Mouse (Mus musculus) erythroblast, embryonic 14.5 days (primary cell): ENCODE results near the gene H2al2a. TPM values are rescaled to one million over a fixed set of nuclear protein-coding genes. Genes with fewer than 3 reads are reported as not detected.

Source experiments
- H3K27me3 ChIP-seq: 2 replicates; pipeline ENCODE4 v1.6.1; 2012; ENCODE audit warnings: inconsistent platforms; ENCODE audit not compliant: control insufficient read depth
- H3K36me3 ChIP-seq: 2 replicates; pipeline ENCODE4 v1.6.1; 2012; ENCODE audit warnings: mild to moderate bottlenecking, inconsistent platforms; ENCODE audit not compliant: control insufficient read depth
- H3K4me1 ChIP-seq: 2 replicates; pipeline ENCODE4 v1.6.1; 2012; ENCODE audit warnings: inconsistent platforms; ENCODE audit not compliant: control insufficient read depth
- H3K4me3 ChIP-seq: replicated peaks from 2 replicates; pipeline ENCODE3; 2012; ENCODE audit warnings: moderate library complexity, mild to moderate bottlenecking, inconsistent platforms
- H3K9me3 ChIP-seq: 2 replicates; pipeline ENCODE4 v1.6.1; 2012; ENCODE audit warnings: low read length, inconsistent platforms, mixed read lengths; ENCODE audit not compliant: control insufficient read depth
- GATA1 ChIP-seq: IDR thresholded peaks from 2 replicates; pipeline ENCODE4 v1.6.1; 2012; ENCODE audit warnings: low read length, inconsistent platforms, mixed read lengths
- TAL1 ChIP-seq: IDR thresholded peaks from 3 replicates; pipeline ENCODE4 v1.6.1; 2012; ENCODE audit warnings: low read length, inconsistent platforms, mixed read lengths
- polyA plus RNA-seq: library from polyadenylated mRNA; stranded (reverse); fragments of >175 nt; gene quantifications from 2 replicates; pipeline ENCODE4 v1.2.3, GENCODE M21; 2012

H2al2a gene
- polyA plus RNA-seq, 1 experiment, result not detected

DNA sequence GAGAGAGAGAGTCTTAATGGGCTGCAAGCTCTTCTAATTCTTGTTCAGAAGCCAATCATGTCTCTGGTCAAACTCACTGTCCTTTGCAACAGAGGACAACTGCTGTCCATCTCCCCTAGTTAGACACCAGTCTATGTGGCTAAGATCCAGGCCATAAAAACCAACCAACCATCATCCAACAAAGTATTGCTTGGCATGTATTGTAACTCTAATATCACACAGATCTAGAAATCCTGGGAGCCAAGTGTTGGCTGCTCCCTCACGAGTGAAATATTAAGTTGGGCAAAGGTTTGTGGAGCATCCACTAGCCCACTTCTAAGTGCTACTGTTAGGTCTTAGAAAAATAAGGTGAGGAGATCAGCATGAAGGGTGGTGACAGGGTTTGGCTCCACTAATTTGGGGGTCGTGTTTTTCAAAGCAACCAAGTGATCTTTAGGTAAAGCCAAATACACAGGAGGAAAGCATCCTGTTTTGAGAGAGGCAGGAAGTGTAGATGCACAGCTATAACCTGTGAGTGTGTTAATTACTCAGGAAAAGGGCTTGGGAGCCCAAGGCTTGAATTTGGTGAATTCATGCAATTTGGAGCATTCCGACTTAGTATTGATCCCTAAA lies 41.5 kb upstream of the H2al2a start:
- H3K27me3 ChIP-seq, result peaks cover 98% of the 10 kb centered on the region
- H3K4me3 ChIP-seq, result no peak overlapping the region
- TF ChIP-seq TAL1 (no peak), GATA1 (no peak)
- no peaks in the 10 kb centered on the region for H3K4me1 ChIP-seq
- no peaks in the 10 kb centered on the region for H3K9me3 ChIP-seq
- H3K36me3 ChIP-seq, result no peaks in the 10 kb centered on the region

DNA sequence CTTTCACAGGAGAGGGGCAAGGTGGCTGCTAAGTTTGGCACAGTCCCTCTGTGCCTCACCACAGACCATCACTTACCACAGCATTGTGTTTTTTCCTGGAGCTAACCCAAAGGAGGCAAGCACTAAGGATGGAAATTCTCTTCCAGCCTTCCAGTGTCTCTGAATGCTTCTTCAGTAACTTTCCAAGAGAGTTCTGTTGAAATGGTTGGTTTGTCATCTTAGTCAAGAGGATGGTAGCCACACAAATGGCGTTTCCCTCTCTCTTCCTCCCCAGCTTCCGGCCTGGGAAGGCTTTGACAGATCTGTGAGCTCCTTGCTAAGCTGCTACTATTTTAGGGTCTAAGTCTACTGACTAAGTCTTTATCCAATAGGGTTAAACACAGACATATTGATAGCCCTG lies 40.7 kb upstream of the H2al2a start, which contains the start of gene A930004D18Rik:
Gene A930004D18Rik, minus strand, starts transcription at position 247 of the 400 bp plus-strand sequence.
- TF ChIP-seq GATA1, result no peak
- no peak for TF ChIP-seq TAL1
- Histone ChIP-seq H3K4me1 (no peaks in the 10 kb centered on the region), H3K27me3 (peaks cover 98% of the 10 kb centered on the region)

DNA sequence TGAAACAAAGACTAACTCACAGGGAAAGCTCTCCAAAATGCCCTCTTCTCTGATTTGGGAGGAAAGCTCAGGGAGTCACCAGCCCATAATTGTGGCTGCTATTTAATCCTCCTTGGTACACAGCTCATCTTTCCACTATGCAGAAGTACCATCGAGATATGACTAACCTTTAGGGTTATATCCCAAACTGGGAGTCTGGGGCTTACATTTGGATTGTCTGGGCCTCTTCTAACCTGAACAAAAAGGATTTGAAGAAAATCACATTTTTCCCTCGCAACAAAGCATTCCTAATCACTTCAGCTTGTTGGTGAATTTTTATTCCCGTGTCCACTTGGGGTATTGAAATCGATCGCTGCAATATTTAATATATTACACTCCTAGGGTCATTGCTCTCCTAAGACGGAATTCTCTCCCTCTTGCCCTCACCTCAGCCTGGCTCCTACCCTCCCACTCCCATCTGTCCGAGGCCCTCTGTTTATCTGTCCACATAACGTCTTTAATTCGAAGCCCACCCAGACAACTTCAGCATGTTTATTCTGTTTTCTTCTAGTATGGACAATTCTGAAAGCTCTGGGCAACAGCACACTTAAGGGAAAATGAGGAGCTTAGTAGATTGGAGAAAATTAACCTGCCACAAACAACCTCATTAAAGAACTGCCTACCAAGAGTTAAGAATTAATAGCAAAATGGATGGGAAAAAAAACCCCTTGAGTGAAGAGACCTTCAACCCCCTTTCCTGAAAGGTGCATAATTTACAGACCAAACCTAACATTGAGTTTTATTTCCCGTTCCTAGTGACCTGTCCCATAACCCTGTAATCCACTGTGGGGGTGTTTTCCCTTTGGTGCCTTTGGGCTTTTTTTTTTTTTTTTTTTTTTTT lies 37.9 kb upstream of the H2al2a start:
- TF ChIP-seq GATA1 (no peak), TAL1 (no peak)
- Histone ChIP-seq H3K4me3 (no peak overlapping the region), H3K27me3 (peaks cover 98% of the 10 kb centered on the region), H3K9me3 (peaks cover 2% of the 10 kb centered on the region; the same call in 1 of the 2 replicates), H3K36me3 (no peaks in the 10 kb centered on the region), H3K4me1 (no peaks in the 10 kb centered on the region)

More for the DNA sequence above, 40.7 kb upstream of the H2al2a start, which contains the start of gene A930004D18Rik:
- H3K36me3 ChIP-seq, result no peaks in the 10 kb centered on the region
- H3K4me3 ChIP-seq, result no peak within 1 kb of the TSS
- no peaks in the 10 kb centered on the region for H3K9me3 ChIP-seq

GRCm38 (mm10) chr2:18033166-18034108 lies 36.7 kb upstream of the H2al2a start:
- Histone ChIP-seq H3K27me3 (peaks cover 98% of the 10 kb centered on the region), H3K36me3 (no peaks in the 10 kb centered on the region), H3K9me3 (peaks cover 6% of the 10 kb centered on the region; the same call in 1 of the 2 replicates), H3K4me1 (peaks cover 6% of the 10 kb centered on the region), H3K4me3 (no peak overlapping the region)
- TF ChIP-seq GATA1 (no peak), TAL1 (no peak)

DNA sequence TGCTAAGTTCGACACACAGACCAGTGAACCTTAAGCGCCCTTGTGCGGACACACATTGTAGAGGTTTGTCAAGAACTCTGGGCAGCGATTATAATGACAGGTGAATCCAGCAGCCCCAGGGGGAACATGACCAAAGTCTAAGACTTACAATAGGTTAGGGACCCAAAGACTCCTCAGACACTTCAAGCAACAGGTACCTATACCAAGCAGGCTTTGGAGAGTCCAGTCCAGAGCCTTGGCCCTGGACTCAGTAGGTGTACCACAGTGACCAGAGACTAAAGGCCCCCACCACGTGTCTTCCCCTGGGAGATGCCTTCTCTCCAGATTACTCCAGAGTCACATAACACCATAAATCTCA lies 35.8 kb upstream of the H2al2a start:
- TF ChIP-seq GATA1 (no peak), TAL1 (no peak)
- H3K4me3 ChIP-seq, result no peak overlapping the region
- no peaks in the 10 kb centered on the region for H3K36me3 ChIP-seq
- peaks cover 98% of the 10 kb centered on the region for H3K27me3 ChIP-seq
- H3K9me3 ChIP-seq, result peaks cover 6% of the 10 kb centered on the region; the same call in 1 of the 2 replicates
- H3K4me1 ChIP-seq, result peaks cover 15% of the 10 kb centered on the region

DNA sequence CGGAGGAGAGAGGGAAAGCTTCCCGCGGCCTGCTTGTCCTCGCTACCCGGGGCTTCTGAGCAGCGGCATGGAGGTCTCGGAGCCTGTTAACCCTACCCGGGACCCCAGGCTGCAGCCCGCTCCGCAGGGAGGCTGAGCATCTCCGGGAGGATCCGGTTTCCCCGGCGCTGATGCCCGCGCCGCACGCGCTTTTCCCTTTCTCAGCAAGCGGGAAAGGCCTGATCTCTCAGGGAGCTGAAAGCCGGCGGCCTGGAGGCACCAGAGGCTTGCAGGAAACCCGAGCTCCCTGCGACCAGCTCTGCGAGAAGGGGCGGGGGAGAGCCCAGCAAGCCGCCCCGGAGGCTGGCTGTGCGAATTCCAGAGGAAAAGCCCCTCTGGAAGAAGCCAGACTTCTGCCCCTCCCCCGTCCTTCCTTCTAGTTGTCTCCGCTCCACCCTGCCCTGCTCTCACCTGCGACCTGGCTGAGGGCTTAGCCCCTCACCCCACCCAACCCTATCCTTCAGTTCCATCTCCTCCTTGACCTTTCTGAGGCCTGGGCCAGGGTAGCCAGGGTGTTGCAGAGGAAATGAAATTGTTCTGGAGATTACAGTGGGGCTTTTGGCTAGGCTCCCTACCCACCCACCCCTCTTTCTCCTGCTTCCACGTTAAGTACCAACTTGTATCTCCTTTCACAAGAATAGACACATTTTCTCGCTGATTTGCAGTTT lies 35.2 kb upstream of the H2al2a start:
- Histone ChIP-seq H3K9me3 (peaks cover 6% of the 10 kb centered on the region; the same call in 1 of the 2 replicates), H3K36me3 (no peaks in the 10 kb centered on the region), H3K27me3 (peaks cover 98% of the 10 kb centered on the region), H3K4me1 (peaks cover 21% of the 10 kb centered on the region), H3K4me3 (peak overlapping the region; percentile 8)
- TF ChIP-seq TAL1, result no peak
- TF ChIP-seq GATA1, result no peak

DNA sequence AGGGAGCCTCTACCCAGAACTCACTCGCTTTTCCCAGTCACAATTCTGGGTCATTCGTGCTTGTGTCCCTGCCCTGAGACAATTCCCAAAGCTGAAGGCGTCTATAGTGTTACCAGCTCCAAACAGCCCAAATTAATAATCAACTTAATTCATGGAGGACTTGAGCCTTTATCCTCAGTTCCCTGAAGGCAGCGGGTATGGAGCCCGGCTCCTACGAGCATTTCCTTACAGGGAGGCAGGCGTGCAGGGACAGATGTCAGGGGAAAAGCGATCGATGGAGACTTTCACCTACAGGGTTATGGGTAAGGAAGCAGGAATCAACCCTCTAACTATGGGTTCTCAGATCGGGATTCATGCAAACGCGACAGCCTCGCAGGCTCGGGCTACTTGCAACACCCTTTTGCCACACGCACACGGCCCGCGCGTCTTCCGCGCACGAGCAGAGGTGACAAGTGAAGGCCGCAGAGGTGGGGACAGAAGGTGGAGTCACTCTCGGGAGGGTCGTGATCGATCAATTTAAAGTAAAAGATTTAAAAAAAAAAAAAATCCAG lies 34.6 kb upstream of the H2al2a start:
- H3K36me3 ChIP-seq, result no peaks in the 10 kb centered on the region
- H3K4me1 ChIP-seq, result peaks cover 27% of the 10 kb centered on the region
- H3K27me3 ChIP-seq, result peaks cover 99% of the 10 kb centered on the region
- peaks cover 10% of the 10 kb centered on the region; the same call in 1 of the 2 replicates for H3K9me3 ChIP-seq
- TF ChIP-seq TAL1 (no peak), GATA1 (no peak)
- peak overlapping the region; percentile 4 for H3K4me3 ChIP-seq

- no peaks in the 10 kb centered on the region for H3K36me3 ChIP-seq
- peaks cover 100% of the 10 kb centered on the region for H3K27me3 ChIP-seq
- peaks cover 33% of the 10 kb centered on the region for H3K4me1 ChIP-seq
- no peak for TF ChIP-seq TAL1
- TF ChIP-seq GATA1, result no peak
- no peak overlapping the region for H3K4me3 ChIP-seq
- peaks cover 12% of the 10 kb centered on the region; the same call in 1 of the 2 replicates for H3K9me3 ChIP-seq
Observed at GRCm38 (mm10) chr2:18030581-18030980, 33.8 kb upstream of the H2al2a start.
